Mouse (Mus musculus): ENCODE results near the gene Dpf1. TPM values are rescaled to one million over a fixed set of nuclear protein-coding genes. Genes with fewer than 3 reads are reported as not detected.

Dpf1 gene
- total RNA-seq, 1 experiment from 2014 or later = 0.05 TPM

DNA sequence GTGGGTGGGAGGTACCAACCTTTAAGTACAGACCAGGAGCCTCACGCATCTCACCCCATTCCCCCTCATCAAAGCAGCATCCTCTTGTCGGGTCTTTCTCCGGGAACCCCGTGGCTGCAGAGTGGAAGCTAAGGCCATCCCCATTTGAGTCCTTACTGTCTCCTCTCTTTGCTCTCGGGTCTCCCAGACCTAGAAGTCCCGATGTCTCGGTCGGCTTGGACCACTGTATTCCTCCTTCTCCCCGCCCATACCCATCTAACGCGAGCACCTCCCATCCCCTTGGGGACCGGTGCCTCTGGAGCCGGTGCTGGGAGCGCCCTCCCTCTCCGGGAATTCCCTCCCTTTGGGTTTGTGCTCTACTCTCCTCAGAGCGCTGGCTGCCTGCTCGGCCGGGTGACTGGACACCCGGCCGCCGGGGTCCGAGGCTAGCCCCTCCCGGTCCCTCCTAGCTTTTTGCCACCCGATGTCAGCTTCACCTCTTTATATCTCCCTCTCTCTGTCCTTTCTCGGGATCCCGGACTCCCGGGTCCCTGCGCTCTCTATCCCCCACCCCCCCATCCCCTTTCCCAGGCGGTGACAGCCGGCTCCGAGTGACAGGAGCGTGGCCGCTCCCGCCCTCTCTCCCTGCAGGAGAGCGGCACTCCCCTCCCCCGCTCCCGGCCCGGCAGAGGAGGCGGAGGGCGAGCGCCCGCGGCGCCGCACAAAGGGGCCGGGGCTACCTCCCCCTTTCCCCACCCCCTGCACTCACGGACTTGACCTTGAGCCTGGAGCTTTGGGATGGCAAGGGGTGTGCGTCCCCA lies 912 bp downstream of the Dpf1 start:
- no peak for ATAC-seq (replicated peaks in 1 of 2; ENCODE audit: insufficient read depth in 1 of 2, low FRiP score in 2 of 2, low TSS enrichment in 1 of 2, low read depth in 1 of 2, poor library complexity in 2 of 2, severe bottlenecking in 2 of 2)

DNA sequence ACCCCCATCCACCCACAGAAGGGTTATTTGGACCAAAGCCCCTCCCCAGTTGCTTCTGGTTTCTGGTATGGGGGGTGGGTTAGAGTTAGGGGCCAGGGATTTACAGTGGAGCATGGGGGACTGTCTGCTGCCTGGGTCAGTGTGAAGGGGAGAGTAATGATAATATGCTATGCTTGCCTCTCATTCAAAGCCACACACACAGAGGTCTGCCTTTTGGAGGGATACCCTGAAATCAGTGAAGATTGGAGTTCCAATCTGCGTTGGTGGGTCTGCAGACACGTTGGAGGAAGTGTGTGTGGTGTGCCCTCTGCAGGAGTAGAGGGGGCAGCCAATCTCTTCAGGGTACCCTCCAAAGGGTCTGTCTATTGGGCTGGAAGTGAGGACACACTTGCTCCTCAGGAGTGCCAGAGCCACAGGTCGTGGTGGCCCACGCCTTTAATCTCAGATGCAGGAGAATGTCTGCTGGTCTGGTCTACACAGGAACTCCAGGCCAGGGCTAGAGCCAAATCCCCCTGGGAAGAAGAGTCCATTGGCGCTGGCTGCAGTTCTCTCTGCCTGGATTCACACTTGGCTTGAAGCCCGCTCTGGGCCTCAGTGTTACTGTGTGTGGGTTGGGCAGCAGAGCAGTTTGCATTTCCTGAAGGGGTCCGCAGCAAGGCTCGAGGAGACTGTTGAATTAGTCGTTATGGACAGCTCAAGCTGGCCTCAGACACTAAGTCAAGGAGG lies 1.7 kb downstream of the Dpf1 start:
- ATAC-seq (replicated peaks in 1 of 2; ENCODE audit: insufficient read depth in 1 of 2, low FRiP score in 2 of 2, low TSS enrichment in 1 of 2, low read depth in 1 of 2, poor library complexity in 2 of 2, severe bottlenecking in 2 of 2) = no peak

DNA sequence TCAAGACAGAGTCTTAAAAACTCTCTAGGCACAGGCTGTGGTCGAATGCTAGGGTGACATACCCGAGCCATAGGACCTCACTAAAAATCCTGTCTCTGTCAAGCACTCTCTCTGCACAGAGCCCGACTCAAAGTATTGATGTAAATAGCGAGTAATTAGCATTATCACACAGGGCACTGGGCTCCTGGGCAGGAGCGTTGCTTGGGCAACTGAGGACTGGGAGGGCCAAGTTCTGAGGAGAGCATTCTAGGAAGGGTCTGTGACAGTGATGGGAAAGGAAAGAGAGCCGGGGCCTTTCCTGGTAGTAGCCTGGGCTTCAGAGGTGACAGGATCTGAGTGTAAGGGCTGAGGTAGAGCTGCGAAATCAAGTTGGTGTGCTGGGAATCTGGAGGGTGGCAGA lies 2.4 kb downstream of the Dpf1 start:
- ATAC-seq (replicated peaks in 1 of 2; ENCODE audit: insufficient read depth in 1 of 2, low FRiP score in 2 of 2, low TSS enrichment in 1 of 2, low read depth in 1 of 2, poor library complexity in 2 of 2, severe bottlenecking in 2 of 2) = no peak

DNA sequence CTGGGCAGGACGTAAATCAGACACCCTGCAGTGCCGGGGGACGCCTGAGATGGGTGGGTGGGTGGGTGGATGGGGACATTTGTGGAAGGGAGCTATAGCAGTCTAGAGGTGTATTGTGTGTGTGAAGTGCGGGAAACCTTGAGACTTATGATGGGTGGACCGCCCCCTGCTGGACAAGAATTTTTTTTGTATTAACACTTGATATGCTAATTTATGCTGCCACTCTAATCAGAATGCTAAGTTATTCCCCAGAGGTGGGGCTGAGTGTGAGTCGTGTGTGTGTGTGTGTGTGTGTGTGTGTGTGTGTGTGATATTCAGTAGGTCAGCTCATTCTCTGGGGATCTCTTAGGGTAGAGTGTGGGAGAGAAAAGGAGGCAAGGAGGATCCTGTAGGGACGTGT lies 2.9 kb downstream of the Dpf1 start:
- no peak for ATAC-seq (replicated peaks in 1 of 2; ENCODE audit: insufficient read depth in 1 of 2, low FRiP score in 2 of 2, low TSS enrichment in 1 of 2, low read depth in 1 of 2, poor library complexity in 2 of 2, severe bottlenecking in 2 of 2)

DNA sequence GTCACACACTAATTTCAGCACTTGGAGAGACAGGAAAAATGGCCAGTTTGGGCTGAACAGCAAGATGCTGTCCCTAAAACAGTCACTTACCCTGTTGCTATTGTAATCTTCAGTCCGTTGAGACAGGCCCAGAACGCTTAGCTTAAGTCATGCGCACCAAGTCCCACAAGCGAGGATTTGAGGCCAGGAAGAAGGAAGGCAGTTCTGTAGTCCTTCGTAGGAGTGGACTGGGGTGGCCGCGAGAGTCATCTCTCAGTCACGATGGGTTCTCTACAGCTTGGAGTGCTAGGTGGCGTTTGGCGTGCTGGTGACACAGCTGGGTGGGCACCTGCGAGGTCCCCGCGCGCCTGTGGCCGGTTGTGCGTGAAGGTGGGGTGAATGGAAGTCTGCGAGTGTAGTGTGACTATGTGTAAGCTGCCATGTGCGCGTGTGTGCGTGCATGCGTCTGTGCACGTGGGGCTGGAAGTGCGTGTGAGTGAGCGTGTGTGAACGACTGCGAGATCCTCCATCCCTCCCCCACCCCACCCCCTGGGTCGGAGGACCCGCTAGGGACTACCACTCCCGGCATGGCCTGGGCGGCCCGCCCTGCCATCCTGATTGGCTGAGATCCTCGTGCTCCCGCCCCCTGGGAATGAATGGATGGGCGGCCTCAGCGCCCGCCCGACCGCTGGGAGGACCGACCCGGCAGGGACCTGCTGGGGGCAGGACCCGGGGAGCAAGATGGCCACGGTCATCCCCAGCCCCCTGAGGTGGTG lies 3.8 kb downstream of the Dpf1 start:
- peak; percentile 67 to 76 for ATAC-seq (replicated peaks in 1 of 2; ENCODE audit: insufficient read depth in 1 of 2, low FRiP score in 2 of 2, low TSS enrichment in 1 of 2, low read depth in 1 of 2, poor library complexity in 2 of 2, severe bottlenecking in 2 of 2)

DNA sequence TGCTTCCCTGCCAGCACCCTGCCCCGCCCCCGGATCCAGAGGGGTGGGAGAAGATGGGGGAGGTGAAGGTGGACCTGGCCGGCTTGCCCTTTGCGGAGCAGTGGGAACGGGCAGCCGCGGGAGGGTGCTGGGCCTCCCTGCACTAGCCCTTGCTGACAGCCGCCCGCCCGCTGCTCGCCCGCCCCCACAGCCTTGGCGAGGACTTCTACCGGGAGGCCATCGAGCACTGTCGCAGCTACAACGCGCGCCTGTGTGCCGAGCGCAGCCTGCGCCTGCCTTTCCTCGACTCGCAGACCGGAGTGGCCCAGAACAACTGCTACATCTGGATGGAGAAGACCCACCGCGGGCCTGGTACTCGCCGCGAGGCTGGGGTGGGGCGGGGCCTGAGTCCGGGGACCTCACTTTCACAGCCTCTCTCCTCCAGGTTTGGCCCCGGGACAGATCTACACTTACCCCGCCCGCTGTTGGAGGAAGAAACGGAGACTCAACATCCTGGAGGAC lies 5.5 kb downstream of the Dpf1 start:
- peak; percentile 11 to 13; a peak in 1 of 4 replicates for ATAC-seq (replicated peaks in 1 of 2; ENCODE audit: insufficient read depth in 1 of 2, low FRiP score in 2 of 2, low TSS enrichment in 1 of 2, low read depth in 1 of 2, poor library complexity in 2 of 2, severe bottlenecking in 2 of 2)

DNA sequence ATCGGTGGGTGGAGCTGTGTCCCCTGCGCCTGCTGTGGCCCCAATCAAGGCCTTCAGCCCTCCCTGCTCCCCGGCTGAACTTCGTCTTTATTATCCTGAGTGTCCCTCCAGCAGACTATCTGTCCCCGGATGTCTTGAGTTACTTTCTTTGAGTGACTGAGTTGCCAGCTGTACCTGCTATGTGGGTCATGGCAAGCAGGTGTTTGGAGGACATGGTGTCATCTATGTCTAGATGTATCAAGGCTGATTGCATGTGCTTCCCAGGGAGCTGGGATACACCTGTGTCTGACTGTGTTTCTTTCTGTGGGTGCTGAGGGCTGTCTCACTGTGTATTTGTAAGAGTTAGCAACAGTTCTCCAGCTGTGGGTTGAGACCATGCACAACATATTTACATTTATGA lies 6.0 kb downstream of the Dpf1 start:
- no peak for ATAC-seq (replicated peaks in 1 of 2; ENCODE audit: insufficient read depth in 1 of 2, low FRiP score in 2 of 2, low TSS enrichment in 1 of 2, low read depth in 1 of 2, poor library complexity in 2 of 2, severe bottlenecking in 2 of 2)

DNA sequence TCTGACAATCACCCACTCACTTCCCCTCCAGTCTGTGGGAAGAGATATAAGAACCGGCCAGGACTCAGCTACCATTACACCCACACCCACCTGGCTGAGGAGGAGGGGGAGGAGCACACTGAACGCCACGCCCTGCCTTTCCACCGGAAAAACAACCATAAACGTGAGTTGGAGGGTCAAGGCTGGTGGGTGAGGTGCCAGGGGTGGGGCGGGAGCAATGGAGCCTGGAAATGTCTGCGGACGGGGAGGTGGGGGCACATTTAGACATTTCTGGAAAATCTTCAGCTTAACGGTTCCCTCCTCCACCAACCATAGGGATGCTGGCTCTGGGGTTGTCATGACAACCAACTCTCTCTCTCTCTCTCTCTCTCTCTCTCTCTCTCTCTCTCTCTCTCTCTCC lies 9.3 kb downstream of the Dpf1 start:
- ATAC-seq (replicated peaks in 1 of 2; ENCODE audit: insufficient read depth in 1 of 2, low FRiP score in 2 of 2, low TSS enrichment in 1 of 2, low read depth in 1 of 2, poor library complexity in 2 of 2, severe bottlenecking in 2 of 2) = no peak

DNA sequence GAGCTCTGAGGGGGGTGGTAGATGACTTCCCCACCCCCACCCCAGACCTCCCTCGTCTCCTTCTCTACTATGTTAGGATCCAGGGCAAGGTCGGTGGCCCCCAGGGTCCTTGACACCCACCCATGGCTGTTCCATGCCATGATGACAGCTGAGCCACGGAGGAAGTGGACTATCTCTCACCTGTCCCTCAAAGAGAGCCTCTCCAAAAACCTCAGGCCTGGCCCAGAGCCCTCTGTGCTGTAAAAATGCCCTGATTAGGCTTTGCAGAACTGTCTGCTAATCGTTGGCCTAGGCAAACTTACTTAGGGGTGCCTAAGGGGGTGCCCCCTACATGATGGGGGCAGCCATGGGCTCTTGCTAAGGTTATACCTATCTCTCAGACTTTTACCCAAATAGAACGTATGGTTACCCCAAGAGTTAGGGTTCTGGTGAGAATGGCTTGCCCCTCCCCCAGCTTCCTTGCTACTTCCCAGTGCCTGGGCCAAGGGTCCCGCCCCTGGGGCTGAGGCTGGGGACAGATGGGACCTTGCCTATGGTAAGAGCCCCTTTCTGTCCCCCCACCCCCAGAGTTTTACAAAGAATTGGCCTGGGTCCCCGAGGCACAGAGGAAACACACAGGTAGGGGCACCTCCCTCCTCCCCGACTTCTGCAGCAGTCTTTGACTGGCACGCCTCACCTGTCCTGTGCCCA lies 10.0 kb downstream of the Dpf1 start:
- ATAC-seq (replicated peaks in 1 of 2; ENCODE audit: insufficient read depth in 1 of 2, low FRiP score in 2 of 2, low TSS enrichment in 1 of 2, low read depth in 1 of 2, poor library complexity in 2 of 2, severe bottlenecking in 2 of 2) = no peak

DNA sequence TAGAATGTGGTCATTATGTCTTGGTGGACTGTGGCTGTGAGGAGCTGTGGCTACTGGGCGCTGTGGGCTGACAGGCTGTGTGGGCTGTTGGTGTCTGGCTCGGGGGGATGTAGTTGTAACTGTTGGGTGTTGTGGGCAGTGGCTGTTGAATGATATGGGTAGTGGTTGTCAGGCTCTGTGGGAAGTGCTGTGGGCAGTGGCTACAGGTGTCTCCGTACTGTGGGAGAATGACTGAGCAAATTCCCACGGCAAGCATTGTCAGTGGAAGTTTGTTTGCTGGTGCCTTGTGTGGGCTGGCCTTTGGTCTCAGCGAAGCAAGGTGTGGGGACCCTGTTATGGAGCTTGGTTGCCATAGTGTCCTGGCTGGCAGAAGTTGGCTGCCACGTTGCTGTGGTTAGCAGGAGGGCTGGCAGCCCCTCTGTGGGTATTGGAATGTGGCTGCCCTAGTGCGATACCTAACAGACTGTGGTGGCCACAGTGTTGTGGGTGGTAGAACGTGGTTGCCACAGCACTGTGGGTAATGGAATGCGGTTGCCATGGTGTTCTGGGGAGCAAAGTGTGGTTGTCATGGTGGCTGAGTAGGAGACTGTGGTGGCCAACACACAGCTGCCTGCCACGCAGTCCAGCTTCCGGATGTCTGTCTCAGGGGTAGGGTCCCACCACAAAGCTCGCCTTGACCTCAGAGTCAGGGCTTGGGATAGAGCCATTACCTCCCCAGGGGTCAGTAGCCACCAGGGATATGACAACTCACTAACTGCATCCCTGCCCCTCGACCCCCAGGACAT lies 11.3 kb downstream of the Dpf1 start:
- ATAC-seq (replicated peaks in 1 of 2; ENCODE audit: insufficient read depth in 1 of 2, low FRiP score in 2 of 2, low TSS enrichment in 1 of 2, low read depth in 1 of 2, poor library complexity in 2 of 2, severe bottlenecking in 2 of 2) = peak; percentile 47 to 65

DNA sequence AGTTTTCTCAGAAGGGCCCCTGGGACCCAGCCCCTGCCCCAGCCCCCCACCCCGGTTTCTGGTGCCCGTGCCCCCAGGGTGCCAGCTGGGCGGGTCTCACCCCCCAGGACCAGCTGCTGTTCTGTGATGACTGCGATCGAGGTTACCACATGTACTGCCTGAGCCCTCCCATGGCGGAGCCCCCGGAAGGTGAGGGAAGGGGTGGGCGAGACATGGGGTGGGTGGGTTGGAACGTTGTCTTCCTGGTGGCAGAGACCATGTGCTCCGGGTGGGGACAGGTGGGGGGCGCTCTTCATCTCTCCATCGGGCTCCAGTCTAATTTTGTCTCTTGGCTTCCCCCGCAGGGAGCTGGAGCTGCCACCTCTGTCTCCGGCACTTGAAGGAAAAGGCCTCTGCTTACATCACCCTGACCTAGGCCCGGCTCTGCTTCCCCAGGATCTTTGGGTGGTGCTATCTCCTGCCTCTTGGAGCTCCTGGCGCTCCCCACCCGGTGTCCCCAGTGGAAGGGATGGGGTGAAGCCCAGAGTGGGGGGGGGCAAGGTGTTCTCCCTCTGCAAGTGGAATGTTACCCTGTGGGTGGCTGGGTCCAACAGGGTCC lies 12.5 kb downstream of the Dpf1 start:
- ATAC-seq (replicated peaks in 1 of 2; ENCODE audit: insufficient read depth in 1 of 2, low FRiP score in 2 of 2, low TSS enrichment in 1 of 2, low read depth in 1 of 2, poor library complexity in 2 of 2, severe bottlenecking in 2 of 2) = no peak

DNA sequence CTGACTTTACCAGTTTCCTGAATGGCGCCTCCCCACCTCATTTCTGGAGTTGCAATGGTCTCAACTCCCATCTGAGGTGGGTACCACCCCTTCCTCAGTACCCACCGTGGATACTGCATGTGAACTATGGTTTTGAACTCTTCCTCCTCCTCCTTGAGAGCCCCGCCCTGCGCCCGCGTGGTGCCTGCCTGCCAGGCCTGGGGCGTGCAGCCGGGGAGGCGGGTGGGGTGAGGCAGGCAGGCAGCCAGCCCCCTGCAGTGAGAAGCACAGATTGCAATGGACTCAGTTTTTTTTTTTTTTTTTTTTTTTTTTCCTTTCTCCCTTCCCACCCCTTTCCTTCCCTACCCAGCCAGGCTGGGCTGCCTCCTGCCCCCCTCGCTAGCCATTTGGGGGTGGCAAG lies 13.2 kb downstream of the Dpf1 start:
- no peak for ATAC-seq (replicated peaks in 1 of 2; ENCODE audit: insufficient read depth in 1 of 2, low FRiP score in 2 of 2, low TSS enrichment in 1 of 2, low read depth in 1 of 2, poor library complexity in 2 of 2, severe bottlenecking in 2 of 2)

DNA sequence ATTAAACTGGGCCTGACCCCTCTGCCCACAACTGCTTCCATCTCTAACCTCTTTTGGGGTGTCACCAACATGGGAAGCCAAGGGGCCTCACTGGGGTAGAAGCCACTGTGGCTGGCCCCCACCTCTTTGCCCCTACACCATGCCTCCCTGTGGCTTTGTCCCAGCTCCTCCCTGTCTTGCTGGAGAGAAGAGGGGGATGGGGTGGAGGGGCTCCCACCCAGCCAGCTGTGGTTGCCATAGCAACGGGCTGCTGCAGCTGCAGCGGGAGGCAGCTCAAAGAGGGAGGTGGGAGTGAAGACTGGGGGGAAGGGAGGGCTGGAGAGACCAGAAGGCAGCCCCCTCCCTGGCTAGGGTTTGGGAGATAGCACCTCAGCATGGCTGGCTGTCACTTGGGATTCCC lies 13.8 kb downstream of the Dpf1 start:
- no peak for ATAC-seq (replicated peaks in 1 of 2; ENCODE audit: insufficient read depth in 1 of 2, low FRiP score in 2 of 2, low TSS enrichment in 1 of 2, low read depth in 1 of 2, poor library complexity in 2 of 2, severe bottlenecking in 2 of 2)

DNA sequence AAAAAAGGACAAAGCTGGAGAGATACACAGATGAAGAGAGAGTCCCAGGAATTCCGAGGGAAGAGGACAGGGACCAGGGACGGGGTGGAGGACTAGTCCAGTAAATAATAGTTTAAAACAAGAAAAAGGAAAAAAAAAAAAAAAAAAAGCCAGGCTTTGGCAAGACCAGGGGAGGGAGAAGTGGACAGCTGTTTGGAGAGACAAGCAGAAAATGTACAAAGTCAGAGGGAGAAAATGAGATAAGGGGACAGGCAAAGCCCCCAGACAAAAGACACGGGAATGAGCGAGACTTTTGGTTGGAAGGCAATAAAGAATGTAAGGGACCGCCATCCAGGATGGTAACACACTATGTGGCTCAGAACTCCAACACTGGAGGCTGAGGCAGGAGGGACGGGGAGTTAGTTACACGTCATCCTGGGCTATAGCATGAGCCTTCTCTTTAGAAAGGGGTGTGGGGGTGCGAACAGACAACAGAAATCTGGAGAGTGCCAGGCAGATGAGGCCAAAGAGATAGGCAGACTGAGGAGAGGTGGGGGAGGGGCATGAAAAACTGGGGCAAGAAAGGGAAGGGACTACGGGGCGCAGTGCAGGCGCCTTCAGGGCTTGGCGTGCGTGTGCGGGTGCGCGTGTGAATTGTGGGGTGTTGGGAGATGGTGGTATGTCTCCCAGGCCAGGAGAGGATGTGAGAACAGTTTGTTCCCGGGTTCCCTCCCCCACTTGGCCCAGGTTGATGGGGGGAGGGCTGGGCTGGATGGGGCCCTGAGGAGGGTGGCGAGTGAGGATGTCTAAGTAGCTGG lies 14.6 kb downstream of the Dpf1 start:
- 0 out of 4 replicates have a peak, but pooled peaks of 1 of the 2 experiments have one; percentile 2 for ATAC-seq (replicated peaks in 1 of 2; ENCODE audit: insufficient read depth in 1 of 2, low FRiP score in 2 of 2, low TSS enrichment in 1 of 2, low read depth in 1 of 2, poor library complexity in 2 of 2, severe bottlenecking in 2 of 2)

DNA sequence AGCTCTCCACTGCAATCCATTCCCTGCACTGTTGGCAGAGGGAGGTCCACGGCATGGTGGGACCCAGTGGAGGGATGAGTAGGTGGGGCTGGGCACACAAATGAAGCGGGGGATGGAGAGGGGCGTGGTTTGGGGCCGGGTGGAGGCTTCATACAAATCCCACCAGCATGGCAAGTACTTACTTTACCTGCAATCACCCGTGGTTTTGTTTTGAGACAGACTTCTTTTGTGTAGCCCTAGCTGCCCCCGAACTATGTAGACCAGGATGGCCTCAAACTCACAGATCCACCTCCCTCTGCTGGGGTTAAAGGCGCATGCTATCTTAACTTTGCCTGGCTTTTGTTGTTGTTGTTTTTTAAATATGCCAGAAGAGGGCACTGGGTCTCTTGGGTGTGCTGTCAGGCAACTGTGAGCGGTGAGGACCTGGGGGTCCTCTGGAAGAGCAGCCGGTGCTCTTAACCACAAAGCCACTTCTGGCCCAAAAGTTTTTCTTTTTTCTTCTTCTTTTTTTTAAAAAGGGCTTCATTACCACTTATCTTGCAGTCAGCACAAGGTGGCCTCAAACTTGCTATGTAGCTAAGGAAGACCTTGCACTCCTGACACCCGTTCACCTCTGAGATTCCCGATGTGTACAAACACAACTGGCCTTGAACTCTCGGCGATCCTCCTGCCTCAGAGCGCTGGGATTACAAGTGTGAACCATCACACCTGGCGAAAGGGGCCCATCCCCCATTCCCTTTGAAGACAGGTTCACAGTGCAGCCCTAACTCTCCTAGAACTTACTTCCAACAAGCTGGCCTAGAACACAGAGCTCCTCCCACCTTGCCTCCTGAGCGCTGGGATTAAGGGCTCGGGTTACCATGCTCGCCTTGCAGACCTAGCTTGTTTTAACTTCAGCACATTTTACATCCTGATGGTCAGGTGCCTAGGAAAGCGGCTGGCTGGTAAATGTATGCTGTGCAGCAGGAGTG lies 15.9 kb downstream of the Dpf1 start:
- ATAC-seq (replicated peaks in 1 of 2; ENCODE audit: insufficient read depth in 1 of 2, low FRiP score in 2 of 2, low TSS enrichment in 1 of 2, low read depth in 1 of 2, poor library complexity in 2 of 2, severe bottlenecking in 2 of 2) = peak; percentile 16 to 39; a peak in 3 of 4 replicates
